Mouse (Mus musculus): ENCODE results near the gene Mrpl46. TPM values are rescaled to one million over a fixed set of nuclear protein-coding genes. Genes with fewer than 3 reads are reported as not detected.

Gene Mrpl46
- 20.4 to 25.9 TPM (median 20.9 TPM) in 4 replicates for total RNA-seq (2023; ENCODE audit: inconsistent age)

GRCm38 (mm10) chr7:78782639-78783581, at the start of gene Mrpl46, which contains the start of gene Mrps11:
Gene Mrpl46 (minus strand): TSS chr7:78783531.
Gene Mrps11 (plus strand): TSS chr7:78783119.

GRCm38 (mm10) chr7:78737614-78738210, 45.6 kb downstream of the Mrpl46 start, which contains the start of gene Ntrk3:
Gene Ntrk3 (minus strand): TSS chr7:78738012.

Other genes with a start within 250 kb of the Mrpl46 start
- not detected in 4 replicates for gene Ntrk3, start 45.5 kb downstream of the Mrpl46 start, total RNA-seq (2023; ENCODE audit: inconsistent age)
- 18.5 to 24.6 TPM (median 19.4 TPM) in 4 replicates for gene Mrps11, start 412 bp downstream of the Mrpl46 start, total RNA-seq (2023; ENCODE audit: inconsistent age)
- gene Det1, start 63.7 kb upstream of the Mrpl46 start, total RNA-seq (2023; ENCODE audit: inconsistent age): 15.1 to 18.4 TPM (median 16.7 TPM) in 4 replicates
- gene Aen, start 112.3 kb upstream of the Mrpl46 start, total RNA-seq (2023; ENCODE audit: inconsistent age): 21.2 to 28.8 TPM (median 25.0 TPM) in 4 replicates
- 14.8 to 25.7 TPM (median 18.9 TPM) in 4 replicates for gene Isg20, start 129.9 kb upstream of the Mrpl46 start, total RNA-seq (2023; ENCODE audit: inconsistent age)